Mouse (Mus musculus) thymus, adult 2 months (tissue): ENCODE measurements around the gene Stfa3.

ENCODE experiments used
- CTCF ChIP-seq: fragments of 200-500 bp; IDR thresholded peaks from 2 replicates; pipeline ENCODE4 v1.5.1; 2012; ENCODE audit warnings: mild to moderate bottlenecking, control low read depth, low read length, moderate library complexity, borderline replicate concordance; ENCODE audit not compliant: control insufficient read depth, poor library complexity, insufficient read depth; ENCODE audit errors: extremely low read depth
- POLR2A ChIP-seq: fragments of 200-500 bp; IDR thresholded peaks from 2 replicates; pipeline ENCODE4 v1.6.1; 2012; ENCODE audit warnings: mild to moderate bottlenecking, low read length, control low read depth, moderate library complexity; ENCODE audit not compliant: control insufficient read depth, poor library complexity, insufficient read depth; ENCODE audit errors: extremely low read depth

DNA sequence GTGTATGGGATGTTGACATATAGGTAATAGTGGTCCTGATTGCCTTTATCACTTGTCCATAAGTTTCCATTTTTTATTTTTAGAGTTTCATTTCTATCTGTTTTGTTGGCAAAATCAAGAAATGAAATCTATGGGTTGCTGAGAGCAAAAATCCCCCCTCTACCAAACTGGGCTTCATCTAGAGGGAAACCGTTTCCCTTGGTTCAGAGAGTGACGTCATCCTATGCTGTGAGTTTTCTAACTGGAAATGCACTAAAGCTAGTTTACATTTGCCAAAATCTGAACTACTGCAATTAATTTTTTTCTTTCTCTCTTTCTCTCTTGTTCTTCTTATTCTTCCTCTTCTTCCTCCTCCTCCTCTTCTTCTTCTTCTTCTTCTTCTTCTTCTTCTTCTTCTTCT lies 19.7 kb upstream of the Stfa3 start:
- TF ChIP-seq POLR2A (no peak), CTCF (no peak)
